Mouse (Mus musculus) ES-Bruce4 (cell line): ENCODE data around the gene Alox5.

Experiments used
- CTCF ChIP-seq: IDR thresholded peaks from one replicate; pipeline ENCODE4 v1.8.1; 2011; ENCODE audit warnings: low read depth, low read length
- POLR2A ChIP-seq: IDR thresholded peaks from one replicate; pipeline ENCODE4 v1.8.1; 2011; ENCODE audit warnings: low read length; ENCODE audit not compliant: insufficient read depth

DNA sequence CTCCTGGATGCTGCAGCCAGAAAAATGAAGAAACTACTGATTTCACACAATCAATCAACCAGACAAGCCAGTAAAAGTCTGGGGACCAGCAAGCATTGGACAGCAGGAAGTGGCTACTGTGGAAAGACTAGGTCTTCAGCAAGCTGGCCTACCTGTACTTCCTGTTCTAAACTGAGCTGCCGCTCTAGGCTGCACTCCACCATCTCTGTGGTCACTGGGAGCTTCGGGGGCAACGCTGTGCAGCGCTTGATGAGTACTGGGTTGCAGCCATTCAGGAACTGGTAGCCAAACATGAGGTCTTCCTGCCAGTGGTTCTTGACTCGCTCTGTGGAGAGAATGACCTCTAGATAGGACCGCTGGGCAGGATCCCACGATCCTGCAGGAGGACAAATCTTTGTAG lies 38.0 kb downstream of the Alox5 start:
- TF ChIP-seq CTCF (no peak), POLR2A (no peak)
